Mouse (Mus musculus) retina, embryonic 14.5 days (tissue): ENCODE data around the gene Fam192a.

ENCODE experiments used
- DNase-seq: peaks from one replicate; pipeline ENCODE4 v3.0.0-alpha.2; 2015; ENCODE audit warnings: low spot score

Gene Fam192a

DNA sequence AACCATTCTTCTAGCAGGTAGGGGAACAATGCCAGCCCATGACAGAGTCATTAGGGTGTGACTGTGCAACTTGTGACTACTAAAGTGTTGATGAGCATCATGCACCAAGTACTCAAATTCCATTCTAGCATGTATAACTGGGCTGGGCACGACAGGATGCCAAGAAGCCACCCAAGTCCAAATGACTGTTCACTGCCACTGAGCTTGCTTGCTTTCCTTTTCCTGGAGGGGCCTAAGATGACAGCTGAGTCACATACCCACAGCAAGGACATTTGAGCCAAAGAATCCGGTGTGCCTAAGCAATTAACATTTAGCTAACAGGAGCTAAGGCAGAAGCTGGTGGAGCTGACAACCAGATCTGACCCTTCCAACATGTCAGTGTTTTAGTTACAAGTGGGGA, 29.9 kb downstream of the Fam192a start:
- DNase-seq = no peak

DNA sequence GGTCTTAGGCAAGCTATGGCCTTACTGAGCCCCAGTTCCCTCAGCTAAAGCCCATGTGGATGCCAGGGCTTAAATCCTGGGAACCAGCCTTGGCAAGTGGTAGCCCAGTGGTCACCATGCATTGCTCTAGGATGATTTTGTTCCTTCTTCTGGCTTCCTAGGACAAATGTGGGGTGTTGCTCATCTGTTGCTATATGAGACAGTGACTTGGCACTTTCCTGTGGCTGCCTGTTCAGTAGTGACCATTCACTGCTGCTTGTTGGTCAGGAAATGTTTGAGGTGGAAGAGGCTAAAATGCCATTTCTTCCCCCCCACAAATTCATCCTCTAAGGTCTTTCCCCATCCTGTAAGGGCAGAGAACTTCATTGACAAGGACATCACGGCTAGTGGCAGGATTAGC, 32.4 kb downstream of the Fam192a start:
- no peak for DNase-seq

DNA sequence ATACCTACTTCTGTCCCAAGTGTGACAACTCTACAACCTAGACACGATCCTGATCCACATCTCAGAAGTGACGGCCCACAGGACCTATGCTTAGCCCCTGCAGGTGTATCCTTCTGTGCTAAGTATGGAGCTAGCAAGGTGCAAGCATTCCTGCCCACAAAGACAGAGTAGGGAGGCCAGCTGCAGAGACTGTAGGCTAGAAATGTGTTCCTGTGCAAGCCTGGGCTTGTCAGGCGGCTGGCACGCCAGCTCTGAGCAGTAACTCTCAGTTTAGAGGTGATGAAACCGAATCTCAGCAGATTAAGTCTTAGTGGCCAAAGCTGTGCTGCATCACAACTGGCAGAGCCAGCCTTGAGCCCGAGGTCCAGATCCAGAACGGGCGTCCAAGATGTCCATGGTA, 33.7 kb downstream of the Fam192a start:
- DNase-seq = no peak

DNA sequence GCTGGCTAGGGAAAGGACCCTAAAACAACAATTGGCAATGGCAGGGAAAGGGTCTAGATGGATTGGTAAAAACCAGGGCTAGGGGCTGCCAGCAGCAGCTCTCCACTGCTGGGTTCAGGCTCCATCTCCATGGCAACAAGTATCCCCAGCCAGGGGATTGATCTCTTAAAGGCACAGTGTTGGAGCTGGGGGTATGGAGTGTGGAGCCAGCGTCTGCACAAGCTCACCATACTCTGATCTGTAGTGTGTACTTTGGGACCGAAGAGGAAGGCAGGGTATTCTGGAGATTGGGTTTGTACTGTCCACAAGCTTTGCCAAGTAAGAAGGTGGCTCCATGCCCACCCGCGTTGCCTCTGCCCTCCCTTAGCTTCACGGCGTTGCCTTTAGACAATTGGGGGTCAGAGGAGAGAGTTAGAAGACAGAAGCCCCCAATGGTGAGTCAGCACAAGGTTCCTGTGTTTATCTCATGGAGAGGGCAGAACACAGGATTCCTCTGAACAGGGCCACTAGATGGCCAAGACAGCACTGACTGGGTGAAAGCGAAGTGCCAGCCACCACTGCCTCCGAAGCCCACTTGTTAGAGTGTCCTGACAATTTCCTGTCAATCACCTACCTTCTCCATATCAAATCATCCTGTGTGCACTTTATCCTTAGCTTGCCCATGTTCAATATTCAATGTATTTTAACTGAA, 34.5 kb downstream of the Fam192a start:
- DNase-seq = peak; percentile 69

DNA sequence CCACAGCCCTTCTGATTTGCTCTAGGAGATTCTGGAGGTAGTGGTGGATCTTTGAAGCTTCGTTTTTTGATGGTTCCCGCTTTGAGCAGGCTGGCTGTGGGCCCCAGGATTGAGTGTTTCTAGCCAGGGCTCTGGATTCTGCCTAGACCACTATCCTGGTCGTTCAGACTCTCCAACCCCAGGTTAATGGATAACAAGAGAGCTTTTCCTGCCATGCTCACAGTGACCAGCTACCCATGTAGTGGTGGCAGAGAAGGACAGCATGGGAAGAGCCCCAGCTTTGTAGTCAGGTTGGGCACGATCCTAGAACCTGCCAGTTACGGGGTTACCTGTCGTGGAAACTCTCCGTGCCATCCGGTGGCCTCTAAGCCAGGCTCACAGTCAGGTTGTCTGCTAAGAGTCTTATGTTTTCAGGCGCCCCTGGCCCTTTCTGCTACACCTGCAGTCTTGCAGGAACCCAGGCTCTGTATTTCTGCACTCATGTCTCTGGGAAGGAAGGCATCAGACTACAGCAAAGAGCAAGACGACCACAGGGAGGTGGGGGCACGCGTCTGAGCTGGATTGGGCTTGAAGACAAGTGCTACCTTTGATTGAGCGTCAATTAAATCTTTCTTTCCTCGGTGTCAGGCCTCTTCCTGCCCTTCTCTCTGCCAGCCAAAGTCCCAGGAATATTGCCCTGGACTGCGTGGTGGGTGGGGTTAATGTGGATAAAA, 35.2 kb downstream of the Fam192a start:
- DNase-seq = no peak

DNA sequence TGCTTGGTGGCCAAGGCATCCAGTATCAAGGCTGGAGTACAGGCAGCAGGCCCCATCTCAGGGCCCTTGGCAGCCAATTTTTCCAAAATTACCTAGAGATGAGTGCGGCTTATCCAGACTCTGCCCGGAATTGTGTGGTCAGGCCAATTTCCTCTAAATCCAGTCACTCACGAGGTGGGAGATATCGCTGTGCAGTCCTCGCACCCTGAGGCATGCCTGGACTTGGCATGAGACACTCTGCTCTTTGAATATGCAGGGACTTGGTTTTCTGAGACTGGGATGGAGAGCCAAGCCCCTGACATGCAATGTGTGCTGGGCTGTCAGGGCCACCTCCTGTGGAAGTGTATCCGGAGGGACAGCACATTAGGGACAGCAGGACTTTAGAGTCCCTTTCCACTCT, 35.8 kb downstream of the Fam192a start:
- DNase-seq = no peak

DNA sequence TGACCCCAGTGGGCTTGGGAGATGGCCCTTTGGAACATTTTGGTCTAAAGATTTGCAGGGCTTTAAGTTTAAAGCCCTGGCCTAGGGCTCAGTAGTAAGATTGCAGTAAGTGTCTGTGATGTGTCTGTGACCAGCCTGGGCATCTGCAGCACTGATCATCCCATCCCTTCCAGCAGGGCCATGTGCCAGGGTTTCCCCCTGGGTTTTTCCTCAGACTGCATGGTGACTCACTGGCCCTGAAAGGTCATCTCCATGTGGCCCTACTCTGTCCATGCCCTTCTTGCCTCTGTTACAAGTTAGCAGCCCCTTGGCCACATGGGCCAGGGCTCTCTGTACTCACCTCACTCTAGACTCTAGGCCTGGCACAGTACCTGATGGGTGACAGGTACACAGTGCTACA, 37.4 kb downstream of the Fam192a start:
- DNase-seq = no peak

DNA sequence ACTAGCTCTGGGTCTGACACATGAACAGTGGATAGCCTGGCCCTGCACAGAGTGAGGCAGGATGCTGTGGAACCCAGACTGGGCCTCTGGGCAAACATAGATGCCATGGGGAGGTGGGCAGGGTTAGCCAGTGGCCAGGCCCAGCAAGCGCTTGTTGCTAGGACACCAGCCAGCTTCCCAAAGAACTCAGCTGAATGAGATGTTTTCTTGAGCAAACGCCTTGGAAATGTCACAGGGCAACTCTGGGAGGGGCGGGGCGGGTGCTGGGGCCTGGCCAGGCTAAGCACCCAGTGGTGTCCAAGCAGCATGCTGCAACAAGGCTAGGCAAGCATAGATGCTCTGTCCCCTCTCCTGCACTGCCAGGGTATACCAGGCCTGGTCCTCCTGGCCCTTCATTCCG, 40.5 kb downstream of the Fam192a start:
- DNase-seq = no peak

DNA sequence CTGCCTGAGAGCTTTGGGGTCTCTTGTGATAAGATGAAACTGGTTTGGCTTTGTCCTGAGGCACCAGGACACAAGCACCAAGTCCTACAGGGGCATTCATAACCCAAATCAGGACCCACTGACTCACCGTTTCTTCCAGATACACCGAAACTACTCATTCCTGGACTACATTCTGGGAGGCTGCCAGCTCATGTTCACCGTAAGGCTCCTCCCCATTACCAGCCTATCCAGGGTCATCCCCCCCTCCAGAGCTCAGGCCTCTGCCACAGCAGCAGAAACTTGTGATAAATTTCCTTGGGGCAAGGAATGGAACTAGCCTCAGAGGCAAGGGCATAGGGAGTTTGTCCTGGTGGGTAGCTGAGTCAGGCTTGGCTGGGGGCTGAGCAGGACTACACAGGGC, 44.5 kb downstream of the Fam192a start:
- no peak for DNase-seq

DNA sequence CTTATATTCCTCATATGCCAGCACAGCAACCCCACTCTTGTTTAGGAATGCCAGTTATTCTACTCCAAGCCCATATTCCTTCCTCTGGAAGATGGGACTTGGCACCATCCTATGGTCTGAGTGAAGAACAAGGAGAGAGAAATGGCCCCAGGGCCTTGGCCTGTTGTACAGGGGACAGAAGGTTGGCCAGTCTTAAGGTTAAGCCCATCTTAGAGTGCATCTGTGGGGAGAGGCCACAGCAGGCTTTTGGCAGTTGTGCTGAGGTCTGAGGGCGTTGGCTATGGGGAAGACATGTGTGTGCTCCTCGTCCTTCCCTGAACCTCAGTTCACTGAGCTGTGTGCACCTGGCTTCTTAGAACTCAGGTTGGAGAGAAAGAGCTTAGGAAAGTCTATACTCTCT, 49.1 kb downstream of the Fam192a start:
- no peak for DNase-seq

DNA sequence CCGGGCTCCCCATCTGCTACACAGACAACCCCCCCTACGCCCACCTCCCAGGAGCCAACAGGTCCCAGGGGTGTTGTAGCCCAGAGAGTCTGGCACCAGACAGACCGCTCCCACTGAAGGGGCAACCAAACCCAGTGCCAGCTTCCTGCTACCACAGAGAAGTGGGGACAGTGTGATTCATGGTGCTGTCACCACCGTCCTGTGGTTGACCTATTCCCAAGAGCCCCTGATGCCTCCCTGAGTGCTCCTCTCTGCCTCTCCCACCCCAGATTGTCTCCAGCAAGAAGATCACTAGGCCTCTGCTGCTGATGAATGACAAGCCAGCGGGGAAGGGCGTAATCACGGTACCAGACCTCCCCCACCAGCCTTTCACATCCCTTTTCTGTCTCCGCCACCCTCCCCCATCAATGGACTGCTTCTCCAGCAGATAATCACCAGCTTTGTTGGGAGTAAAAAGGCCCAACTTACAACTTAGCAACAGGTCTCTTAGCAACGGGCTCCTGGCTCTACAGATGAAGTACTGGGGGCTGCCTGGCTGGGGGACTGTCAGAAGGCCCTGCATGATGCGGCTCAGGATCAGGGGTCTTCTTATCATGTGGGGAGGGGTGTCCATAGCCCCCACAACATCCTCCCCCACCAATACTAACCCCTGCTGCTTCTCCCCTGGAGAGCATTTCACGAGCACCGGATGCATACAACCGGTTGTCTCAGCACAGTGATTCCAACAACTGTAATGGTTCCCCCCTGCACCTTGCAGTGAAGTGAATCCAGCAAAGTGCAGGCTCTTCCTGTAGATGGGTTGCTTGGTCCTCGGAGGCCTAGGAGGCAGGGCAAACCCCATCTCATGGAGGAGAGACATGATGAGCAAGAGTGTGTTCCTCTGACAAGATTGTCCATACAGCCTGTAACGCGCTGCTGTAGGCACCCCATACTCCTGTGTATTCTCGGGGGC, 50.0 kb downstream of the Fam192a start:
- peak; percentile 58 for DNase-seq

DNA sequence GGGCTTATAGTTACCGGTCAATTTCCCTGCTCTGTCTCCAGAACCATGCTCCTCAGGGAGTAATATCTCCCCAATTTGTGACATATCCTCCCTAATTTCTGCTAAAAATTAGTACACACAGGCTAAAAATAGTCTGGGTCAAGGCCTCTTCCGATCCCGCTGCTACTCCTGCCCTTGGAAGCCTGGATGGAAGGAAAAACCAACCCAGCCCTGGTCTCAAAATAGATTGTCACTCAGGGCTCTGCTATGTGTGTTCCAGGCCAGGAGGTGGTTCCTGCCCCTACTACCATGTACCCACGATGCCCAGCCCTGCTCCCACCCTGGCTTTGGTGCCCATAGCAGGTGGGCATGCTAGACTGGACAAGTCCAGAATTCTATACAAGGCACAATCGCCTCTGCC, 51.8 kb downstream of the Fam192a start:
- DNase-seq = no peak

DNA sequence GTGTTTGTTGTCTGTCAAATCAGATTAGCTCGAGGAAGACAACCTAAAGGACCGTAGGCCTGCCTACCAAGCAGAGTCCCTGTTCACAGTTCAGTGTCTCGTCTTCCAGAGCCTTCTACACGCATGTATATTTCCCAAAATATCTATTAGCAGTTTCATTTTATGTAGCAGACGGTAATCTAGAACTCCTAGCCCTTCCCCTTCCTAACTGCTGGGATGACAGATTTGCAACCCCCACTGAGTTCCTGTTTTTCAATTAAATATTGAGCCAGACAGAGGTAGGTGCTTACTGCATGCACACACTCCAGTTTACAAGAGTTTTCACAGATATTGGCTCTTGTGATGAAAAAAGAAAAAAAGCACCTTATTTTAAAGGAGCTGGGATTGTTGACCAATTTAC, 52.3 kb downstream of the Fam192a start:
- no peak for DNase-seq

DNA sequence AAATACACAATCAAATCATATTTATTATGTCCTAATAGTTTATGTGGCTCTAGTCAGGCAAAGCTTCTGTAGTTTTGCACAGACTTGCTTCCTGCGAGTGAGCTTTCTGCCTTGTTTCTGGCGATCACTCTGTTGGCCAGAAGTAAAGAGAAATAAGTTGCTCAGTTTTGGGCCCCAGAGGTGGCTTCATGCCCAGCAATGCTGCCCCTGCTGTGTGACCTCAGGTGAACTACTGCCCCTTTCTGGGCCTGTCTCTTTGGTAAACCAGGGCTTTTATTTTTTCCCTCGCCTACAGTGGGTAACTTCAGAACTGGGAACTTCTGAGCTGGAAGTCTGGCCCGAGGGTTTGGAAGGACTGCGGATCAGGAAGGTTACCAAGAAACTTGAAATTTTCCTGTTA, 52.8 kb downstream of the Fam192a start:
- DNase-seq = no peak

DNA sequence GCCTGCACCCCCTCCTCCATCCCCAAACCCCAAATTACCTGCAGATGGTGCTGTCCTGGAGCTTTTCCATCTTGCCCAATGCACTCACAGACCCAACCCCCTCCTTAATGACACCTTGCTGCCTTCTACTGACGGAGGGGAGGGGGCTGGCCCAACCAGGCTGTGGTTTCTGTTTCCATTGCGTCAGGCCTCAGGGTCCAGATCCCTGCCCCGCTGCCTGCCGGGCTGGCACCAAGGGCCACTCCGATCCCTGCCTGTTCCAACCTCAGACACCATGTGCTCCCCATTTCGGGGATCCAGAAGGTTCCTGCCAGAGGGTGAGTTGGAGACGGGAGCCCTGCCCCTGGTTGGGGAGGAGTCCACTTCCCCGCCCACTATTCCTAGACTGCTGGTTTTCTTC, 57.8 kb downstream of the Fam192a start:
- no peak for DNase-seq

DNA sequence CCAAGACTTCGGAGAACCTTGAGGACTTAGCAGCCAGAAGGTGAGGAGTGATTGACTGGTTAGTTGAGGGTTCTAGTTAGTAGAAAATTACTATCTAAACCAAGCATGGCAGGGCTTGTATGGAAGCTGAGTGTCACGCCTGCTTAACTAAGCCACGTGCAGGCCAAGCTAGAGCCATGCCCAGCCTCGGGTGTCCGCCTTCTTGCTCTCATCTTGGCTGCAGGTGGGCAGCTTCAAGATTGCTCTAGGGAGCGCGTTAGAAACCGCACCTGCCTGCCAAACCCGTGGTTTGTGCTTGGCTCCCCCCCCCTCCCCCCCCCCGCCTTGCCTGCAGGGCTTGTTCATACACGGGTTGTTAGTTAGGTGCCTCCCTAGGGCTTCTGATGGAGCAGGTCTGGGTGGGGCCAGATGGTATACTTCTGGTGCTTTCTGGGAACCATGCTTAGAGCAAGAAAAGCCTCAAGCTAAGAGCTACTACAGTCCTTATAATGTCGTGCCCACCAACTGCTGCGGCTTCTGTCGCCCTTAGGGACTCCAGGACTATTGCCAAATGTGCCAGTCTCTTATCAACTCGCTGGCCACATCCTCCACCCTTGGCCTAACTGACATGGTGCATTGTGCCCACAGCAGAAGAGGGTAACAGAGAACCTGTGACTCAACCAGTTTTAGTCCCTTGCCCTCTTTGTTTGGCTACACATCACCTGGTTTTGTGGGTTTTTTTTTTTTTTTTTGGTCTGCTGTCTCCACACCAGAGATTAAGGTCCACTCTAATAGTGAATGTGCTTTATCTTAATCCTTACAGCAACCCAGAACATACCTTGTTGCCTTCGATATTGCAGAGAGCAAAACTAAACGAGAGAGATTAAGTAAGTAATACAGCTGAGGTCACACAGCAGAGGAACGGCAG, 60.7 kb downstream of the Fam192a start:
- DNase-seq = no peak

DNA sequence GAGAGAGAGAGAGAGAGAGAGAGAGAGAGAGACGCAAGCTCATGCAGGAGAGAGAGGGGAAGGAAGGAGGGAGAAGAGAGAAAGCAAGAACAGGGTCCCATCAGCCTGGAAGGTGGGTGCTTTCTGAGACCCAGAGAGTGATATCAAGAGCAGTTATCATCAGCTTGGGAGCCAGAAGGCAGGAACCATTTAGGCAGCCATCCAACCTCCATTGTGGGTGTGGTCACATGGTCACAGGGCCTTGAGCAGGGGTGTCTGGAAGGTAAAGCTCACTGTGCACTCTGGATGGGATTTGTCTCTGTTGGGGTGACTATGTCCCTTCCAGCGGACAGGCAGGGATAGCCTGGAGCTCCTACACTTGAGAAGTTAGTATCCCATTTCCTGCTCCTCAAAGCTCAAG, 61.8 kb downstream of the Fam192a start:
- DNase-seq = no peak

DNA sequence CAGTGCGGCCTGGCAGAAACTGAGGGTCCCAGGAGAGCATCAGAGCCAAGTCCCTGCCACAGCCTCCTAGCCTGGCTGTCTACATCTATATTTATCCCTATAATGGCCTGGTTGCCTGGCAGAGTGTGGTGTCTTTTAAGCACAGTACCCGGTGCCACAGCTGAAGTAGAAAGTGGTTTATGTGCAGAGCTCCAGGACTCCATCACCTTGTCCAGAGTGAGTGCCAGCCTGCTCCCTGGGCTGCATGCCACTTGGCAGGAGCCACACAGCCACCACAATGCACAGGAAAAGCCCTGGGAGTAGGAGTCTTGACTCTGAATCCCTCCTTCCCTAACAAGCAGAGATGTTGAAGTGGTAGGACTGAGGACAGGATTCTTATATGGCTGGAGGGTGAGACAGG, 64.3 kb downstream of the Fam192a start:
- DNase-seq = no peak

DNA sequence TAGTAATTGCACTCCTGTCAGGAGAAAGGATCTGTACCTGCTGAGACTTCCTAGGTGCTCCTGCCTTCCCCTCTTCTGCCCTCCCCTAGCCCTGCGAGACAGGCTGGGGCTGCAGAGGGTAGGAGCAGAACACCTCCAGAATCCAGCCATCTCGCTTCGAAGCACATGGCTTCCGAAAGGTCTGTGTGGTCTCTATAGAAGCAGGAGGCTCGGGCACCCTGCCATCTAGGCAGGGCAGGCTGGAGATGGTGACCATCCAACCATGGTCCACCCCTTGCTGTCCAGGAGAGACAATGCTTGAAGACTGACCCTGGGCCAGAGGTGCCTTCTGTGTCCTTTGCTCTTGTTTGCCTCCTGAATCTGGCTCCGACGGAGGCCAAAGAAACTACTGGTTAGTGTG, 66.2 kb downstream of the Fam192a start:
- no peak for DNase-seq

DNA sequence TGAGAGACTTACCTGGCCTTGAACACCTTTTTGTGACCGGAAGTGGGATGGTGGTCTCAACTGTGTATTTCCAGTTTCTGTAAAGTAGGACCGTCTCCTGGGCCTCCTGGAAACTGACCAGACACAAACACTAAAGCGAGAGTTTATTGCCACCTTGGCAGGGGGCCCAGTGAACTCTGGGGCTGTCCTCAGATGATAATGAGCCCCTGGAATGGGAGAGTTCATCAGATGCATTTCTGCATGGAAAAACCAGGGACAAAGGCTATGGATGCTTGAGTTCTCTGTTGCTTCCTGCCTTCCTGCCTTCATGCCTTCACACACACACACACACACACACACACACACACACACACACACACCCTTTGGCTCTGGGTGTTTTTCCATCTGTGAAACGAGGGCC, 67.2 kb downstream of the Fam192a start:
- no peak for DNase-seq

DNA sequence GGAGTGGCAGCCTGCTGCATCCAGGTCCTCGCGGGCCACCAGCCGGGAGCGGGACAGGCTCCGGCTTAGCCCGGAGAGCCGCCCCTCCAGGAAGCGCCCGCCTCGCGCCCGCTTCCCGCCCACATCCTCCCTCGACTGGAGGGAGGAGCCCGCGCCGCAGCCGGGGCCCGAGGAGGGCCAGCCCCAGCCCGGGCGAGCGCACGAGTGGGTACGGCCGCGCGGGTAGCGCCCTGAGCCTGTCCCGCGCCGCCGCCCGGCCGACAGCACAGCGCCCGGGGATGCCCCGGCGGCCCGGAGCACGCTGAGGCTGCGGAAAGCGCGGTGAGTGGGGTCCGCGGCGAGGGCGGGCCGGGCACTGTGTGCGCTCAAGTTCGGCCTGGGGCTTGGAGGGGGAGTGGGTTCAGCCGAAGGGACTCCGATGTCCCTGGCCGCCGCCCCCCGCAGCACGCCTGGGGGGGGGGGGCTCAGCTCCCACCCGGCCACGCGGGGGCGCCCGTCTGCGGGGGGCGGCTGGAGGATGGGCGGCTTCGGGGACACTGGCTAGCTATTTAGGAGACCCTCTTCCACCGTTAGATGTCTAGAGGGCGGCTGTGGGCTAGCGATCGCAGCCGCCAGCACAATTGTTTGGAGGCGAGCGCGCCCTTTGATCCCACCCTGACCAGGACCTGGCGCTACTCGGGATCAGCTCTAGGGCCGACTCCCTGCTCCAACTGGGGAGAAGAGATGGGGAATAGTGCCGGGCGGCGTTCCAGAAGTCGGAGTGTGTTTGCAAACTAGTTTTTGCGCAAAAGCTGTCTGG, 68.7 kb downstream of the Fam192a start, which contains the start of gene Cpne2:
Cpne2 (plus strand) TSS at position 118 of the 799 bp plus-strand sequence.
- DNase-seq = peak; percentile 57
